In the genomic region with DNA sequence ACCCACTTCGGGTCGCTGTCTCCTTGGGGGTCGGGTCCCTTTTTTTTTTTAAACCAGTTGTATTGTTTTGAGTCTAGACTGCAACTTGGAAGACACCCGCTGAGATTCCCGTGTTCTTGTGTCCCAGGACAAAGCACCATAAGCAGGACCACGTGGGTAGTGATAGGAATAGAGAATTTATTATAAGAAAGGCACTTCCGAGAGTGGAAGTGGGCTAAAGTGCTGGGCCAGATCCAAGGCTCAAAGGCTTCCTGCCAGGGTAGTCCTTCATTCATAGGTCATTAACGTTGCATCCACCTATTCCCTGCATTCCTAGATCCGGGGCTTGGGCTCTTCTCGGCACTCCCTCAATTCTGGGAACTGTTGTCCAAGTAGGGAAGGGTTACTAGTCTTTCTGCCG, we compare ENCODE assay signal across 8 mouse cellular contexts. TPM values are rescaled to one million over a fixed set of nuclear protein-coding genes. Genes with fewer than 3 reads are reported as not detected.
A peak's percentile ranks its signal among the peaks of the same experiment; 100 is the strongest.
DNase-seq lines count a peak whose midpoint lies in the region; ATAC-seq and TF ChIP-seq lines count a peak whose summit lies in the region.

No protein-coding gene starts in this region.

- no peak for TF ChIP-seq EP300 in stomach, postnatal 0 days (optimal IDR thresholded peaks at IDR 0.05)

- H3K4me3 ChIP-seq in forebrain, embryonic 14.5 days (ENCODE audit: low read depth, low read length): peak overlapping the region; percentile 44
- peak overlapping the region; percentile 49 for H3K4me3 ChIP-seq in intestine, embryonic 15.5 days (replicated peaks)
- H3K4me3 ChIP-seq in stomach, postnatal 0 days (ENCODE audit: low read depth, low read length): peak overlapping the region; percentile 40

- H3K36me3 ChIP-seq in forebrain, embryonic 14.5 days (ENCODE audit: control insufficient read depth, insufficient read depth, low read length): no peaks in the 10 kb centered on the region
- H3K36me3 ChIP-seq in intestine, embryonic 15.5 days: no peaks in the 10 kb centered on the region
- H3K36me3 ChIP-seq in stomach, postnatal 0 days (ENCODE audit: control insufficient read depth, insufficient read depth, low read length): no peaks in the 10 kb centered on the region

- H3K4me1 ChIP-seq in forebrain, embryonic 14.5 days (ENCODE audit: control insufficient read depth, insufficient read depth, low read length): peaks cover 18% of the 10 kb centered on the region
- H3K4me1 ChIP-seq in intestine, embryonic 15.5 days (replicated peaks): peaks cover 22% of the 10 kb centered on the region
- 0 out of 2 replicates have a peak, but pooled peaks cover 3% of the 10 kb centered on the region for H3K4me1 ChIP-seq in stomach, postnatal 0 days (replicated peaks; ENCODE audit: control insufficient read depth, insufficient read depth)

- intact Hi-C loops in left cerebral cortex, postnatal 14 days (cut with DNase I): no loop called here

- no peak overlapping the region for H3K27ac ChIP-seq in forebrain, embryonic 14.5 days (ENCODE audit: low read depth, low read length)
- H3K27ac ChIP-seq in intestine, embryonic 15.5 days: peak overlapping the region; percentile 70
- H3K27ac ChIP-seq in stomach, postnatal 0 days (replicated peaks): peak overlapping the region; percentile 84

- H3K4me2 ChIP-seq in forebrain, embryonic 14.5 days (ENCODE audit: low read length): peak overlapping the region; percentile 83
- H3K4me2 ChIP-seq in intestine, embryonic 15.5 days (replicated peaks): peak overlapping the region; percentile 86
- peak overlapping the region; percentile 74 for H3K4me2 ChIP-seq in stomach, postnatal 0 days (replicated peaks; ENCODE audit: low read depth)

- H3K9ac ChIP-seq in forebrain, embryonic 14.5 days (ENCODE audit: low read length): peak overlapping the region; percentile 64
- H3K9ac ChIP-seq in intestine, embryonic 15.5 days: peak overlapping the region; percentile 41; the same call in 1 of the 2 replicates
- H3K9ac ChIP-seq in stomach, postnatal 0 days (ENCODE audit: low read length): peak overlapping the region; percentile 51; the same call in 1 of the 2 replicates

- WGBS in forebrain, embryonic 14.5 days: 1% methylated on average over 11 of the region's 11 CpGs
- 2% methylated on average over 11 of the region's 11 CpGs for WGBS in intestine, embryonic 15.5 days
- WGBS in stomach, postnatal 0 days: under 1% methylated on average over 11 of the region's 11 CpGs

- no peak for ATAC-seq in forebrain, embryonic 14.5 days
- no peak for ATAC-seq in intestine, embryonic 15.5 days
- ATAC-seq in stomach, postnatal 0 days (ENCODE audit: low FRiP score, low TSS enrichment): peak; percentile 25; the same call in 1 of the 2 replicates

- no peaks in the 10 kb centered on the region for H3K9me3 ChIP-seq in forebrain, embryonic 14.5 days (replicated peaks; ENCODE audit: control insufficient read depth, low read length)
- H3K9me3 ChIP-seq in intestine, embryonic 15.5 days: no peaks in the 10 kb centered on the region
- H3K9me3 ChIP-seq in stomach, postnatal 0 days (ENCODE audit: control insufficient read depth, low read length): no peaks in the 10 kb centered on the region

- TF ChIP-seq CTCF in stomach, postnatal 0 days (IDR thresholded peaks at IDR 0.05; ENCODE audit: low read depth): no peak

- DNase-seq in cerebellum, postnatal 14 days: peak; percentile 30 to 52
- DNase-seq in cerebellum, adult 11-12 months: no peak
- no peak for DNase-seq in forebrain, embryonic 14.5 days (ENCODE audit: low spot score)
- DNase-seq in lung, adult 18-20 months: peak; percentile 55 to 62
- peak; percentile 79 for DNase-seq in stomach, postnatal 0 days (ENCODE audit: low spot score)
- DNase-seq in left cerebral cortex, postnatal 14 days (ENCODE audit: low spot score in 2 of 2): no peak
- no peak for DNase-seq in layer of hippocampus, adult 9-11 months

- H3K27me3 ChIP-seq in forebrain, embryonic 14.5 days (replicated peaks; ENCODE audit: control insufficient read depth, insufficient read depth, low read length): no peaks in the 10 kb centered on the region
- no peaks in the 10 kb centered on the region for H3K27me3 ChIP-seq in intestine, embryonic 15.5 days (replicated peaks)
- H3K27me3 ChIP-seq in stomach, postnatal 0 days (ENCODE audit: control insufficient read depth, insufficient read depth, low read length): no peaks in the 10 kb centered on the region

RNA-seq across cellular contexts. Expression of a gene that starts 18.5 kb away (rescaled TPM):
- 65.5 and 65.8 TPM in 2 replicates for polyA plus RNA-seq in forebrain, embryonic 14.5 days (2014; fragmentation: Nextera tagmentation; extraction: Ambion mirVana)
- polyA plus RNA-seq in intestine, embryonic 15.5 days (2015; fragmentation: Nextera tagmentation; extraction: Ambion mirVana): 97.9 and 131 TPM in 2 replicates
- 89.3 and 93.2 TPM in 2 replicates for polyA plus RNA-seq in stomach, postnatal 0 days (2015; fragmentation: Nextera tagmentation; extraction: Ambion mirVana)
- total RNA-seq in left cerebral cortex, postnatal 14 days (2021): 10 to 100 TPM; 18.9 to 21.4 TPM

RNA-seq across cellular contexts. Expression of a gene that starts 18.9 kb away (rescaled TPM):
- polyA plus RNA-seq in forebrain, embryonic 14.5 days (2014; fragmentation: Nextera tagmentation; extraction: Ambion mirVana): 8.4 and 8.8 TPM in 2 replicates
- polyA plus RNA-seq in intestine, embryonic 15.5 days (2015; fragmentation: Nextera tagmentation; extraction: Ambion mirVana): 12.7 and 14.0 TPM in 2 replicates
- 8.2 and 9.3 TPM in 2 replicates for polyA plus RNA-seq in stomach, postnatal 0 days (2015; fragmentation: Nextera tagmentation; extraction: Ambion mirVana)
- total RNA-seq in left cerebral cortex, postnatal 14 days (2021): 10 to 100 TPM; 10.3 to 12.3 TPM

RNA-seq across cellular contexts. Expression of a gene that starts 24.0 kb away (rescaled TPM):
- 49.1 and 52.9 TPM in 2 replicates for polyA plus RNA-seq in forebrain, embryonic 14.5 days (2014; fragmentation: Nextera tagmentation; extraction: Ambion mirVana)
- 53.8 and 54.5 TPM in 2 replicates for polyA plus RNA-seq in intestine, embryonic 15.5 days (2015; fragmentation: Nextera tagmentation; extraction: Ambion mirVana)
- polyA plus RNA-seq in stomach, postnatal 0 days (2015; fragmentation: Nextera tagmentation; extraction: Ambion mirVana): 63.6 and 69.4 TPM in 2 replicates
- 10 to 100 TPM; 37.3 to 40.4 TPM for total RNA-seq in left cerebral cortex, postnatal 14 days (2021)

Comparison
In these comparisons a context has a peak if more than half of its experiments do, and no peak if none do; other contexts are left out.
1. DNase-seq: peak in cerebellum, postnatal 14 days (2 of 2), lung, adult 18-20 months (2 of 2) and stomach, postnatal 0 days (single experiment); none in cerebellum, adult 11-12 months (single experiment), forebrain, embryonic 14.5 days (single experiment), left cerebral cortex, postnatal 14 days (0 of 2) and layer of hippocampus, adult 9-11 months (single experiment).
2. Peak in every context shown above with its lines, with median percentiles within 50 percentile points of each other: H3K4me2 ChIP-seq, H3K4me3 ChIP-seq and H3K9ac ChIP-seq.